Mouse (Mus musculus): ENCODE results near the gene Stxbp5. TPM values are rescaled to one million over a fixed set of nuclear protein-coding genes. Genes with fewer than 3 reads are reported as not detected.

The Stxbp5 gene
- total RNA-seq (2012; rRNA removed) = 4.2 and 4.4 TPM in 2 replicates

DNA sequence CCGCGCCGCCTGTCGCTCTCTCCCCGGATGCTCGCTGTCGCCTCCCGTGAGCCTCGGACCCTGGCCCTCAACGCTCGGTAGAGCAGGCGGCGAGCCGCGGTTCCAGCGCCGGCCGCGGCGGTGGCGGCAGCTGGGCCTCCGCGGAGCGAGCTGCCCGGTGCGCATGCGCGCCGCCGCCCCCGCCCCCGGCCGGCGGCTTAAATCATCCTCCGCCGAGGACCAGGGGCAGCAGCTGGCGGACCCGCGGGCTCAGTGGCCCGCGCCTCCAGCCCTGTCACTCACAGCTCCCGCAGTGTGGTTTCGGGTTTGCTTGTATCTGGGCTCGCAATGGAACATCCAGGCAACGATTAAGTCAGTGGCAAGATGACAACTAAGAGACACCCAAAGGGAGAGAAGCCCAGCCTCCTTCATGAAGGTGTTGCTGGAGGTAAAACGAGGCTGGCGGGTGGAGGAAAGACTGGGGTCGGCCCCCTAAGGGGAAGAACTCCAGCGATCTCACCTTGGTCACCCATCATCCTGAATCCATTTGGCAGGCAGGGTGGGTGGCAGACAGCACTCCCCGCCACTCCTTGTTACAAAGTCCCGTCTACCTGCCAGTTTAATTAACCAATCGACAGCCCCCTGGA is at the start of gene Stxbp5:
Stxbp5 (minus strand) TSS at position 9 of the 626 bp plus-strand sequence.
- no peaks in the 10 kb centered on the region for H3K4me1 ChIP-seq (ENCODE audit: control insufficient read depth in 2 of 2, insufficient read depth in 2 of 2, low read length in 2 of 2, poor library complexity in 1 of 2)
- H3K9ac ChIP-seq (ENCODE audit: insufficient read depth, low read depth, low read length, poor library complexity, severe bottlenecking) = peak within 1 kb of the TSS; percentile 95
- in situ Hi-C loops (cut with MboI; ENCODE audit: low sequenced_read_pairs in 2 of 2, unreplicated experiment in 2 of 2) = no loop called here
- peak; percentile 36 for DNase-seq (ENCODE audit: low read depth, low spot score)
- no peaks in the 10 kb centered on the region for H3K36me3 ChIP-seq (ENCODE audit: control insufficient read depth, insufficient read depth, low read length, poor library complexity, severe bottlenecking)
- no peak within 1 kb of the TSS for H3K27ac ChIP-seq (ENCODE audit: insufficient read depth, low read depth, low read length, poor library complexity, severe bottlenecking)
- TF ChIP-seq ZC3H11A (IDR thresholded peaks at IDR 0.05; ENCODE audit: borderline replicate concordance, low read depth, low read length) (no peak), HCFC1 (IDR thresholded peaks at IDR 0.05; ENCODE audit: borderline replicate concordance, insufficient read depth, low read length) (peak; percentile 0; the same call in 1 of the 2 replicates)
- peak within 1 kb of the TSS; percentile 88 to 89 for H3K4me3 ChIP-seq (ENCODE audit: insufficient read depth in 1 of 2, low read depth in 1 of 2, low read length in 2 of 2, poor library complexity in 1 of 2, severe bottlenecking in 1 of 2)
- no peaks in the 10 kb centered on the region for H3K9me3 ChIP-seq (ENCODE audit: control insufficient read depth, insufficient read depth, low read depth, low read length)

DNA sequence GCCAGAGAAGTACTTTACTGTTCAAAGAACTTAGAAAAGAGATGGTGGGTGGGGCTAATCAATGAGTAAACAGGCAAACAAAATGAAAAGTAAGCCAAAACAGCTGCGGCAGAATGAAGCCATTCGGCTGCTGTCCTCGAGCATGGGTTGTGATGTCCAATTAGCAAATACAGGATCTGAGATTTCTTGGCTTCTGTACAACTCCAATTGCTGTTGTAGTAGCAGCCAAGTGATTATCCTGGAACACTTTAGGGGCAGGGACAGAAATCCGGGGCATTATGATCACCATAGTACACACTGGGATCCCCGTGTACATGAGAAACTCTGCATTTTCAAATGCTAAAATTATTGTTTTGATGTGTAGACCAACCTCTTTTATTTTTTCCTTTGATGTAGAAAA is 11.5 kb upstream of the Stxbp5 start:
- Histone ChIP-seq H3K27ac (ENCODE audit: insufficient read depth, low read depth, low read length, poor library complexity, severe bottlenecking) (no peak overlapping the region), H3K9me3 (ENCODE audit: control insufficient read depth, insufficient read depth, low read depth, low read length) (no peaks in the 10 kb centered on the region), H3K4me3 (ENCODE audit: insufficient read depth in 1 of 2, low read depth in 1 of 2, low read length in 2 of 2, poor library complexity in 1 of 2, severe bottlenecking in 1 of 2) (no peak overlapping the region), H3K36me3 (ENCODE audit: control insufficient read depth, insufficient read depth, low read length, poor library complexity, severe bottlenecking) (no peaks in the 10 kb centered on the region), H3K4me1 (ENCODE audit: control insufficient read depth in 2 of 2, insufficient read depth in 2 of 2, low read length in 2 of 2, poor library complexity in 1 of 2) (no peaks in the 10 kb centered on the region), H3K9ac (ENCODE audit: insufficient read depth, low read depth, low read length, poor library complexity, severe bottlenecking) (no peak overlapping the region)
- TF ChIP-seq ZNF384 (IDR thresholded peaks at IDR 0.05; ENCODE audit: low read depth, low read length) (no peak), CHD2 (IDR thresholded peaks at IDR 0.05; ENCODE audit: low read depth, low read length) (no peak), MAFK (IDR thresholded peaks at IDR 0.05; ENCODE audit: insufficient read depth, low read depth, low read length) (no peak), ZC3H11A (IDR thresholded peaks at IDR 0.05; ENCODE audit: borderline replicate concordance, low read depth, low read length) (no peak), HCFC1 (IDR thresholded peaks at IDR 0.05; ENCODE audit: borderline replicate concordance, insufficient read depth, low read length) (no peak)
- DNase-seq (ENCODE audit: low read depth, low spot score) = no peak
- in situ Hi-C loops (cut with MboI; ENCODE audit: low sequenced_read_pairs in 2 of 2, unreplicated experiment in 2 of 2) = no loop called here

DNA sequence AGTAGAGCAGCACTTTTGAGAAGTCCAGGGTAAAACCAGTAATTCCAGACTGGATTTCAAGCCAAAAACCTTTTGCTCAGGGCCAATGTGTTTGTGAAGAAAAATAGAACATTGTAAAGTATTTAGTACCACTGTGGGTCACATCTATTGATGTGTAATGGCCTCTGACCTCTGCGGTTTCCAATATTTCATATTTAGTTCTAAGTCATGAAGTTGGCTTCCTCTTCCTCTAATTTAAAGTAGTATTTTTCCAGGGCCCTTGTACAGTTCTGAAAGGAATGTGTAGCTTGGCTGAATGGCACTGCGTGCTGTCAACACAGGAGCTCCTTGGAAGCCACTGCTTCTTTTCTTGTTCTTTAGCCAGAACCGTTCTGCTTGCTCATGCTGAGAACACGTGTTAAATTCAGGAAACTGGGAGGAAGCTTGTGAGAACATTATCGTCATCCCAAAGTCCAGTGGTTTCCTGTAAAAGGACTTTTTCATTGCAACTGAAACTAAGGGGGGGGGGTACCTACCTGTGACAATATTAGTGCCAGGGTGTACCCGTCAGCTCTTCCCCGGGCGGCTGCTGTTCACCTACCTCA is 7.1 kb upstream of the Stxbp5 start:
- H3K4me3 ChIP-seq (ENCODE audit: insufficient read depth in 1 of 2, low read depth in 1 of 2, low read length in 2 of 2, poor library complexity in 1 of 2, severe bottlenecking in 1 of 2) = no peak overlapping the region
- no peak for DNase-seq (ENCODE audit: low read depth, low spot score)
- no peaks in the 10 kb centered on the region for H3K36me3 ChIP-seq (ENCODE audit: control insufficient read depth, insufficient read depth, low read length, poor library complexity, severe bottlenecking)
- no peaks in the 10 kb centered on the region for H3K4me1 ChIP-seq (ENCODE audit: control insufficient read depth in 2 of 2, insufficient read depth in 2 of 2, low read length in 2 of 2, poor library complexity in 1 of 2)
- no peaks in the 10 kb centered on the region for H3K9me3 ChIP-seq (ENCODE audit: control insufficient read depth, insufficient read depth, low read depth, low read length)
- H3K9ac ChIP-seq (ENCODE audit: insufficient read depth, low read depth, low read length, poor library complexity, severe bottlenecking) = no peak overlapping the region
- H3K27ac ChIP-seq (ENCODE audit: insufficient read depth, low read depth, low read length, poor library complexity, severe bottlenecking) = no peak overlapping the region
- in situ Hi-C loops (cut with MboI; ENCODE audit: low sequenced_read_pairs in 2 of 2, unreplicated experiment in 2 of 2) = no loop called here
- TF ChIP-seq CHD2 (IDR thresholded peaks at IDR 0.05; ENCODE audit: low read depth, low read length) (no peak), HCFC1 (IDR thresholded peaks at IDR 0.05; ENCODE audit: borderline replicate concordance, insufficient read depth, low read length) (no peak), ZC3H11A (IDR thresholded peaks at IDR 0.05; ENCODE audit: borderline replicate concordance, low read depth, low read length) (no peak), MAFK (IDR thresholded peaks at IDR 0.05; ENCODE audit: insufficient read depth, low read depth, low read length) (no peak), ZNF384 (IDR thresholded peaks at IDR 0.05; ENCODE audit: low read depth, low read length) (no peak)

DNA sequence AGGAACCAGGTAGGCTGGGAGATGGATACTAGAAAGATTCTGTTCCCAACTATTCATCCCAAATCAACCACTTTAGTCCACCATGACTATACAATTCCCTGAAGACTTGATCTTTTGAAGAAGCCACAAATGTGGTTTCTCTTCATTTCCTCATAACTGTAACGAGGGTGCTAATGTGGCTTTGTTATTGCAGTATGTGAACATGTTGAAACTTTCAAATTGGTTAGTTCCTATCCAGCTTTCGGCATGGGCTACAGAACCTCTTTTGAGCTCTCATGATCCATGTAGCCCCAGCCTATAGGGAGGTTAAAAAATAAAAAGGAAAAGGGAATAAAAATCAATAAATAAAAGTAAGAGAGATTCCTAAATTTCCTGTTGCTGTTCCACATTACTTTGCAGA is 6.6 kb upstream of the Stxbp5 start:
- H3K9ac ChIP-seq (ENCODE audit: insufficient read depth, low read depth, low read length, poor library complexity, severe bottlenecking) = no peak overlapping the region
- H3K4me1 ChIP-seq (ENCODE audit: control insufficient read depth in 2 of 2, insufficient read depth in 2 of 2, low read length in 2 of 2, poor library complexity in 1 of 2) = no peaks in the 10 kb centered on the region
- in situ Hi-C loops (cut with MboI; ENCODE audit: low sequenced_read_pairs in 2 of 2, unreplicated experiment in 2 of 2) = no loop called here
- H3K36me3 ChIP-seq (ENCODE audit: control insufficient read depth, insufficient read depth, low read length, poor library complexity, severe bottlenecking) = no peaks in the 10 kb centered on the region
- H3K4me3 ChIP-seq (ENCODE audit: insufficient read depth in 1 of 2, low read depth in 1 of 2, low read length in 2 of 2, poor library complexity in 1 of 2, severe bottlenecking in 1 of 2) = no peak overlapping the region
- DNase-seq (ENCODE audit: low read depth, low spot score) = no peak
- no peaks in the 10 kb centered on the region for H3K9me3 ChIP-seq (ENCODE audit: control insufficient read depth, insufficient read depth, low read depth, low read length)
- H3K27ac ChIP-seq (ENCODE audit: insufficient read depth, low read depth, low read length, poor library complexity, severe bottlenecking) = no peak overlapping the region
- no peak for TF ChIP-seq MAFK (IDR thresholded peaks at IDR 0.05; ENCODE audit: insufficient read depth, low read depth, low read length)
- no peak for TF ChIP-seq ZNF384 (IDR thresholded peaks at IDR 0.05; ENCODE audit: low read depth, low read length)
- no peak for TF ChIP-seq CHD2 (IDR thresholded peaks at IDR 0.05; ENCODE audit: low read depth, low read length)
- TF ChIP-seq ZC3H11A (IDR thresholded peaks at IDR 0.05; ENCODE audit: borderline replicate concordance, low read depth, low read length) = no peak
- no peak for TF ChIP-seq HCFC1 (IDR thresholded peaks at IDR 0.05; ENCODE audit: borderline replicate concordance, insufficient read depth, low read length)

Data from ES-E14 (cell line).